Mouse (Mus musculus) cerebellum, adult 8-10 months (tissue): ENCODE data around the gene Lrrc4b.

ENCODE experiments used
- DNase-seq: peaks from one replicate; pipeline ENCODE4 v3.0.0; 2022

The Lrrc4b gene

DNA sequence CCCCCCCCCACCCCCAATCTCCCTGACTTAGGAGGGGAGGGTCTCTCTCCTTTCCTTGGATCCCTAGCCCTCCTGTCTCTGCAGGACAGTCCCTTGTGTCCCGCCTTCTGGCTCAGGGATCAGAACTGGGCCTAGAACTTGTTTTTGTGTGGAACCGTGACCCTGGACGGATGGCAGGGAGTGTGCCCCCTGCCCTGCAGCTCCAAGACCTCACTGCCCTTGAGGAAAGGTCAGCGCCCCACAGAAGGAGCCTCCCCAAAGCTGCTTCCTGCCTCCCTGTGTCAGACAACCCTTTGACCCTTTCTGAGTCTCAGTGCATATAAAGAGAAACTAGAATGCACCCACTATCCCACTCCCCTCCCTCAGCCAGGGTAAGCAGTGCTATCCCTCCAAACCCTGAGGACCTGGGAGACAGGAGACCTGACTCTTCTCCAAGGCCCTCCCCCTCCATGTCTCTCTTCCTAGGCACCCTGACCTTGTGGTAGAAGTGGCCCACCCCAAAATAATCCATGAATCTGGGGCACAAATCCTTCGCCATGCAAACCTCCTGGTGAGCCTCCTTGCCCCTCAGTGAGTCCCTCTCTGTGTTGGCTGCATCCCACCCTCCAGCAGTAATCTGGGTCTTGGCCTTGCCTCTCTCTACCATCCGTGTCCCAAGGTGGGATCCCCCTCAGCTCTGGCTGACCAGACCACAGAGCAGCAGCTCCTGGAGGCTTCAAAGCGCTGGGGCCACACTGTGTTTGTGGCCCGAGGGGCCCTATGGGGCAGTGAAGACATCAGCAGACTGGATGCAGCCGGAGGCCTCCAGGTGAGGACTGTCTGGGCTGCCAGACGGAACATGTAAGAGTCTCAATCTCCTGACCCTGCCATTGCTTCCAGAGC is 37.4 kb downstream of the Lrrc4b start:
- no peak for DNase-seq

DNA sequence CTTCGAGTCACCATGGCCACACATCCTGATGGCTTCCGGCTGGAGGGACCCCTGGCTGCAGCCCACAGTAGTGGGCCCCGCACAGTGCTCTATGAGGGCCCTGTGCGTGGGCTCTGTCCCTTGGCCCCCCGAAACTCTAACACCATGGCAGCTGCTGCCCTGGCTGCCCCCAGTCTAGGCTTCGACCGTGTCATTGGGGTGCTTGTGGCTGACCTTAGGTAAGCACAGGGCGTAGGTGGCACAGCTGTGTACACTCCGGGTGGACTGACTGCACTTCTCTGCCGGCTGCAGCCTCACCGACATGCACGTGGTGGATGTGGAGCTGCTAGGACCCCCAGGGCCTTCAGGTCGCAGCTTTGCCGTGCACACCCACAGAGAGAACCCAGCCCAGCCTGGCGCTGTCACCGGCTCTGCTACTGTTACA is 38.1 kb downstream of the Lrrc4b start:
- DNase-seq = no peak

DNA sequence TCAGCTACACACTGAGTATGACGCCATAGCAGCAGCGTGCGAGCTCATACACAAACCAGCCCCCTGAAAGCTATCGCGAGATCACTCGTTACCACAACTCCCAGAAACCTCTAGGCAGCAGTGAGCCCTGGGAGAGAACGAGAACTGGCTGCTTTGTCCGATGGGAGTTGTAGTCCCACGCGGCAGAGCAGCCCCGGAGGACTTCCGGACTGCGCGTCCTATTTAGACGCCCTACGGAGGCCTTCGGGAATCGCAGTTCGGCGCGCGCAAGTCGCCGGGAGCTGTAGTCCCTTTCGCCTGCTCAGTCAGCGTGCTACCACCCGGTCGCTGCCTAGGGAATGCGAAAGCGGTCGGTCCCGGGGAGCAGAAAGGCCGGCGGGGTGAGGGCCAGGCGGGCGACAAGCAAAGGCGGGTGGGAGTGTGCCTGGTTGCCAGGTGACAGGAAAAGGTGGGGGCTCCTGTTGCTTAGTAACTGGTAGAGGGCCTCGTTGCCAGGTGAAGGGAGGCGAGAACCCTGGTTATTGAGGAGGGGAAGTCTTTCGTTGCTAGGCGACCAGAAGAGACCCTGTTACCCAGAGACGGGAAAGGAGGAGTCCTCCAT is 39.1 kb downstream of the Lrrc4b start, which contains the start of gene Josd2:
TSS of gene Josd2 (plus strand) at position 170 of the 601 bp plus-strand sequence.
- peak; percentile 92 for DNase-seq

DNA sequence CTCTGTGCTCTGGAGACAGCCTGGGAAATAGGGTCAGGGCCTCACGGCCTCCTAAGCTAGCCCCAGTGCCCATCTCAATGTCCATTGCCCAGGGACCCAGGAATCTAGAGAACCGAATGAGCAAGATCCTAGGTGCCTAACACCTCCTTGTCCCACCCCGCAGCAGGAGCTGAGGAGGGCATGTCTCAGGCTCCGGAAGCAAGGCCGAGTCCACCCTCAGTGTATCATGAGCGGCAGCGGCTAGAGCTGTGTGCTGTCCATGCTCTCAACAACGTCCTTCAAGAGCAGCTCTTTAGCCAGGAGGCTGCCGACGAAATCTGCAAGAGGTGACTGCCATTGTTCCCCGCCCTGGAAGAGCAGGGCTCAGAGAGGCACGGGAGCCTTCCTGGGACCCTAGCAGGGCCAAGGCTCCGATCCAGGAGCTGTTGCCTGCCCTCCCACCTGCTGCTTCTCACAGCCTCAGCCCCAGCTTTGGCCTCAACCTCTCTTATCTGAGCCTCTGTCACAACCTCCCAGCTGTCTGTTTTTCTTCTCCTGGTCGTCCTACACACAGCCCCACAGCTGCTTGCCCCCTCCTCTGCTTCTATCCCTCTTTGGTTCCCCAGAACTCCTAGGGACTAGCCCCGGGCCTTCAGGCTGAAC is 39.9 kb downstream of the Lrrc4b start:
- no peak for DNase-seq

DNA sequence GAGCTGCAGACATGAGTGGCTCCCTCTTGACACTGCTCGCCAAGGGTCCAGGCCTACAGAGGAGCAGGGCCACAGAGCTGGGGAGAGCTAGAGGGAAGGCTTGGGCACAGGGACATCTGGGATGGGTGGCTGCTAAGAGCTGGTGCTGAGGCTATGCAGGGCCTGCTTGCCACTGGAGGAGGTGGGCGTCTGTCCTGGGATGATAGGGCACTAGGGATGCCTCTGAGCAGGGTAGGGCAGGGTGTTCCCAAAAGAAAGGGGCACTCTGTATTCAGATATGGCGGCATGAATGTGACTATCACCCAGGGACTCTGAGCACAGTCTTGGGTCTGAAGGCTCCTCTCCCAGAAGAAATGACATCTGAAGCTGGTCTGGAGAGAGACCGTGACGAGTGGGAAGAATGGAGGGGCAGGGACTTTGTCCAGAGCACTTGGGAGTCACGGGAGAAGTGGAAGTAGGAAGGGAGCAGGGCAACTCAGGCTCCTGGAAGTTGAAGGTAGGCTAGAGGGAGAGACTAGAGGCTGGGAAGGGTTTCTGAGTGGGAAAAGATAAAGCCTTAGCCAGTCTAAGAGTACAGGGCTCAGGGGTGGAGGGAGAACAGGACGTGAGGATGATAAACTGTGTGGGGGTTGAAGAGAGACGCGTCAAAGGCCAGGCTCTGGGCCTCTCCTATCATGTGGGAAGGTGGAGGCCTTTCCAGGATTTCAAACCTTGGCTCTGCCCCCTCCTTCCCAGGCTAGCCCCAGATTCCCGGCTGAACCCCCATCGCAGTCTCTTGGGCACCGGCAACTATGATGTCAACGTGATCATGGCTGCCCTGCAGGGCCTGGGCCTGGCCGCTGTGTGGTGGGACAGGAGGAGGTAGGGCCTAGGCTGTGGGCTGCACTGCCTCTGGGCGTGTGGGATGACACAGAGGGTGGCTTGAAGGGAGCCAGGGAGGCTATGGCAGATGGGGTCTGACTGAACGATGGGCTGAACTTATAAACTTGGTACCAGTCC is 41.2 kb downstream of the Lrrc4b start:
- DNase-seq = no peak

DNA sequence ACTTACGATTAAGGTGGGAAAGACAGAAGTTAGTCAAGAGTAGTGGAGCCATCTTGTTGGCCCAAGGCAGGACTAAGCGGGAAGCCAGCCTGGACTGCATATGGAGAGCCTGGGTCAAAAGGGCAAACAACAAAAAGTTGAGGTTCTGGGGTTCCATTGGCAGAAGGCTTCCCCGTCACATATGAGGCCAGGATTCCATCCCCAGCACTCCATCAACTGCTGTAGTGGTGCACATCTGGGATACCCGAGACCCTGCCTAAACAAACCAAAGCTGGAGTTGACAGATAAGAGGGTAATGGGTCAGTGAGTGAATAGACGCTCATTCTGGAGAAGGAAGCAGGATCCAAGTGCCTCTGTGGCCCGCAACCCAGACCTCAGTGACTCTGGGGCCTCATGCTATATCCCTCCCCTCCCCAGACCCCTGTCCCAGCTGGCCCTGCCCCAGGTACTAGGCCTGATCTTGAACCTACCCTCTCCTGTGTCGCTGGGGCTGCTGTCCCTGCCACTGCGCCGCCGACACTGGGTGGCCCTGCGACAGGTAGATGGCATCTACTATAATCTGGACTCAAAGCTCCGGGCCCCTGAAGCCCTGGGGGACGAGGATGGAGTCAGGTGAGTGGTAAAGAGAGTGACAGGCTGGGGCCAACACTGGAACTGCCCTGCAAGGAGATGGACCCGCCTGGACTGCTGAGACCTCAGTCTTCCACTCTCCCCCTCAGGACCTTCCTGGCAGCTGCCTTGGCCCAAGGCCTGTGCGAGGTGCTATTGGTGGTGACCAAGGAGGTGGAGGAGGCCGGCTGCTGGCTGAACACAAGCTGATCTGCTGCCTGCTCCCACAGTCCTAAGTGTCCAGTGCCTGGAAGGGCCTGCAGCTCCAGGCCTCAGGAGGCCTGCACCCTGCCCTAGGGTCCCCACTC is 42.1 kb downstream of the Lrrc4b start:
- DNase-seq = no peak

DNA sequence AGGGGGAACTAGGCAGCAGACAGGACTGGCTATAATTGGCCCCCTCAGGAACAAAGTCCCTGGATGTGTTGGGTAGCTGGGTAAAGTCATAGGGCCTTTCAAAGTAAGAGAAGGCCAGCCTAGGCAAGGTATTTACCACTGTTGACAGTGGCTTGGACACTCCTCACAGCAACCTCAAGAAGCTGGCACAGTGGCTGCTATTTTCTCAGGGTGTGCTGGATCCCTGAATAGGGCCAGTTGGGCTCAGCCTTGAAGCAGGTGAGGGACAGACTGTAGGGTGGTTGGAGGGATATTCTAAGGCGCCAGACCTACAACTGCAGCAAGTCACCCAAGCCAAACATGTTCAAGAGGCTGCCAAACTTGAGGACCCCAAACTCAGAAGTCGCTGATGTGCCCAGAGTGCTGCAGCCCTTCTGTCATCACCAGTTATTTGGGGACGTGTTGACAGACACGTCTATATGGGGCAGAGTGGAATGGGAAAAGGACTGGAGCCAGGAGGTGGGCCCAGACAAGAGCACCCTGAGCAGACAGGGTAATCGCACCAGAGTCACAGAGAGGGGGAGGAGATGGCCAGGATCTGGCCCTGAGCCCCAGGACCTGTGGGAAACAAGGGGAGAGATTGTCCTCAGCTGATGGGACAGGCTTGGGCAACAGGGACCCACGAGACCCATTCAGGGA is 43.2 kb downstream of the Lrrc4b start:
- no peak for DNase-seq

DNA sequence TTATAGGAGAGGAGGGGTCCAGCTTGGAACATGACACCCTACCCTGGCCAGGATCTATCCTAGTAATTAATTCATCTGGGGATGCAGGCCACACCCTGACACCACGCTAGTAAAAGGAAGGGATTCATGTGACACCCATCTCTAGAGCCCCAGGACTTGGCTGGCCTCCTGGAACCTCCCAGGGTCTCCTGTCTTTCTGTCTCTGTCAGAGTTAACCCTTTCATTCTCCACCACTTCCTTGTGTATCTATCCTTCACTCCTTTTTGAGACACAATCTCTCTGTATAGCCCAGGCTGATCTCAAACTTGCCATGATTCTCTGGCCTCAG is 43.7 kb downstream of the Lrrc4b start:
- no peak for DNase-seq

DNA sequence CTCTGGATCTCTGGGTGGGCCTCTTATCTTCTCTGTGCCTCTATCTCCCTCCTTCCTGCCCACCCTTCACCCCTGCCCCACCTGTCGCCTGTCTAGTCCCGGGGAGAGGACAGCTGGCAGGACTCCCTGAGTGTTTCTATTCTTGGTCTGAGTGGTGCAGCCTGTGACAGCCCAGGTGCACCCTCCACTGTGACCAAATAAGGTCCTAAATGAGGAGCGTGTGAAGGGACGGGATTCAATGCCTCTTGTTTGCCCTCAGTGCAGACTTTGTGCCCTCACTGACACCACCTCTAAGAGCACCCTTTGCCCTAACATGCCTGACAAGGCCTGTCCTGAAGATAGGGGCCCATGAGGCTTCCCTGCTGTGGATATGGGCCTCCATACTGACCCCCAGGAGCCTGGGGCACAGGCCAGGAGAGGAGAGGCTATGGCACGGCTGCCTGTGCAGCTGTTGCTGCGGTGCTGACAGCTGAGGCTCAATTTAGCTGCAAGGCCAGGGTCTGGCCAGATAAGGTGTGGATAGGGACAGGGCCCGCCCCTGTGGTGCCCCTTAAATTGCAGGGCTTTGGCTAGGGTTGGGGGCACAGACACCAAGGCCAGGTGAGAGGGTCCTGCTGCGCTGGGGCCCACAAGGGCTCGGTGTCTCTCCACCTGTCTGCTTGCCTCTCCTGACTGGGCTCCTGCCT is 44.3 kb downstream of the Lrrc4b start:
- no peak for DNase-seq

DNA sequence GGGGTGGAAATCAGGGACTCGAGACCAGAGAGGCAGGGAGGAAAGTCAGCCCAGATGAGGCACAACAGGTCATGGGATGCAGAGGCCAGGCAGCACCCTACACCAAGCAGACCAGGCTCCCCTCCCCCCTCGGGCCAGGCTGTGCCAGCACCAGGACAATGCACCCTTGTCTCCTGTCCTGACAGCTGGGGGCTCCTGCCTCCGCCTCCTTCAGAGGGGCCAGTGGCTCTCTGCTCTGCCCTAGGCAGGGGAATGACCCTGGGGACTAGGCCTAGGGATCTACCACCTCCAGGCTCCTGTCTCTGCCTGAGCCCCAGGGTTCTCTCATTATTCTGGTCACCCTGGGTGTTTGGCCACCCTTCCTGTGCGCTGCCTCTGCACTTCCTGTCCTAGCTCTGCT is 45.6 kb downstream of the Lrrc4b start:
- no peak for DNase-seq

DNA sequence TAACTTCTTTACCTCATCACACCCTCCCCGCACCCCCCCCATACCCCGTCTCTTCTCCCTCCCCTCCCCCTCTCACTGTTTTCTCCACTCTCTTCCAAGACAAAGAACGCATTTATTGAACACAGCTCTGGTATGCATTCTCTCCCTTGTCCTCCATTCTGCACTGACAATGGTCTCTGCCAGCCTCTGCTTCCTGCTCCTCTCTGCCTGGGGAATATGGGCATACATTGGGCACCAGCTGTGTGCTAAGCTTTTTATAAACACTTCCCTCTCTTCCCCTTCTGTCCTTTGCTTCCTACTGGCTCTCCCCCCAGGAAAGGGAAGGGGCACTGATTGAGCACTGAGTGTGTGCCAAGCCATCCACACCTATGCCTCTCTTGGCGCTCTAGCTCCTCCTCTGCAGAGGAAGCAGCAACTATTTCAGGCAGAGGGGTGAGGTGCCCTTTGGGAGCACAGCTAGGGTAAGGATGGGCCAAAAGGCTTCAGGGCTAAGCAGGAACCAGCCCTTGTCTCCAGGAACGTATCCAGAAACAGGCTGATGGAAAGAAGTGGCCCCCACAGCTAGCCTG is 46.3 kb downstream of the Lrrc4b start:
- DNase-seq = no peak

DNA sequence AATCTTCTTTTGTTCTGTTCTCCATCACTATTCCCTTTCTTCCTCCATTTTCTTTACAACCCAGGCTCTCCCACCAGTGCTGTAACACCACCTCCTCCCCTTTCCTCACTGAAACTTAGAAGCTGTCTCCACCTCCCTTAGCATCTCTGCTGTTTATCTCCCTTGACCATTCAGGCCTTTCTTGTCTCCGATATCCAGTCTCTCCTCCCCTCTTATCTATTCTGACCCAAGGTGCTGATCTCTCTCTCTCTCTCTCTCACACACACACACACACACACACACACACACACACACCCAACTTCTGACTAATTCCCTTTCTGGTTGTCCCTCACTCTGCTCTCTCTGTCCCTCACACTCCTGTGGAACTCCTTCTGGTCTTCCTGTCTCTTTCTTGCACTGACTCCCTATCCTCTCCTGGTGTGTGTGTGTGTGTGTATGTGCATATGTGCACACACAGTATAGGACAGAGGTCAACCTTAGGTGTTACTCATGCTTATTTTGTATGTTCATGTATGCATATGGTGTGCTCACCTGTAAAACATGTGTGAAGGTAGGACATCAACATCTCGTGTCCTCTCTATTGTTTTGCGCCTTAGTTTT is 54.1 kb downstream of the Lrrc4b start:
- no peak for DNase-seq

DNA sequence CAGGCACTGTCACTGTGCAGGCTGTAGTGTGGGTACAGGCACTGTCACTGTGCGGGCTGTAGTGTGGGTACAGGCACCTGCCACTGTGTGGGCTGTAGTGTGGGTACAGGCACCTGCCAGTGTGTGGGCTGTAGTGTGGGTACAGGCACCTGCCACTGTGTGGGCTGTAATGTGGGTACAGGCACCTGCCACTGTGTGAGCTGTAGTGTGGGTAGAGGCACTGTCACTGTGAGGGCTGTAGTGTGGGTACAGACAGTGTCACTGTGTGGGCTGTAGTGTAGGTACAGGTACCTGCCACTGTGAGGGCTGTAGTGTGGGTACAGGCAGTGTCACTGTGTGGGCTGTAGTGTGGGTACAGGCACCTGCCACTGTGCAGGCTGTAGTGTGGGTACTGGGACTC is 55.3 kb downstream of the Lrrc4b start:
- no peak for DNase-seq

DNA sequence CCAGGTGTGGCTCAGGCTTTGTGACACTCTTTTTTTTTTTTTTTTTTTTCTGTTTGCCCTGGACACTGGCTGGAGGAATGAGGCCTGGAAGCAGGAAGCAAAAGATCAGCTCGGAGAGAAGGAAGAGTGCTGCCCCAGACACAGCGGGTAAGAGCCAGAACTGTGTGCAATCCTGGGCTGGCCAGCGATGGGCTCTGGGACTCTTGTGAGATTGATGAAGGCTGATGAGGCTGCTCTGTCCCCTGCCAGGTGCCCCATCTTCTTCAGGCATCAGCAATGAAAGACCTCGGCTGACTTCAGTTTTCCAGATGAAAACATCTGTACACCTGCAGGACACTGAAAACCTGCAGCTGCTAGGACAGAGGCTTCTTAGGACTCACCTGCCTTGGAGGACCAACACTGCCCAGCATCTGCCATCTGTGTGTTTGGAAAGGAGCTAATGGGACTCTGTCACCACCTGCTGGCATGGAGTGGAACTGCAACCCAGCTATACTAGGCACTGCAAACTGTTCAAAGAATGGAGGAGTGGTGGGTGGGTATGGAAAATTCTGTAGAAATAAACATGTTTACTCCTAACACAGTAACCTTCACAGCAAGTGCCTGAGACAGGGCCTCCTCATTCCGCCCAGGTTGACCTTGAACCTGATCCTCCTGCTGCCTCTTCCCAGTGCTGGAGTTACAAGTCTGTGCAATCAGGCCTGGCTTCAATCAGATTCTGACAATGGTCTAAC is 56.2 kb downstream of the Lrrc4b start:
- DNase-seq = peak; percentile 84

DNA sequence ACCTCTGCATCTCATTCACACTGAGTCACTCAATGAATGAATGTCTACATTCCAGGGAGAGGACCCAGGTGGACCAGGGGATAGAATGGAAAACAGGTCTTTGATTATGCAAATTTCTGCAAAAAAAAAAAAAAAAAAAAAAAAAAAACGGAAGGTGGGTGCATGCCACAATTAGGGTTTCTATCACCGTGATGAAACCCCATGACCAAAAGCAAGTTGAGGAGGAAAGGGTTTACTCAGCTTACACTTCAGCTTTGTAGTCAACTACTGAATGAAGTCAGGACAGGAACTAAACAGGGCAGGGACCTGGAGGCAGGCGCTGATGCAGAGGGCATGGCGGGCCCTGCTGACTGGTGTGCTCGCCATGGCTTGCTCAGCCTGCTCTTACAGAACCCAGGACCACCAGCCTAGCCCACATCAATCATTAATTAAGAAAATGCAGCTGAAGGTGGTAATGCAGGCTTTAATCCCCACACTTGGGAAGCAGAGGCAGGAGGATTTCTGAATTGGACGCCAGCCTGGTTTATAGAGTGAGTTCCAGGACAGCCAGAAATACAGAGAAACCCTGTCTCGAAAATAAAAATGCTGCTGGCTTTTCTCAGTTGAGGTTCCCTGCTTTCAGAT is 56.9 kb downstream of the Lrrc4b start:
- DNase-seq = no peak

DNA sequence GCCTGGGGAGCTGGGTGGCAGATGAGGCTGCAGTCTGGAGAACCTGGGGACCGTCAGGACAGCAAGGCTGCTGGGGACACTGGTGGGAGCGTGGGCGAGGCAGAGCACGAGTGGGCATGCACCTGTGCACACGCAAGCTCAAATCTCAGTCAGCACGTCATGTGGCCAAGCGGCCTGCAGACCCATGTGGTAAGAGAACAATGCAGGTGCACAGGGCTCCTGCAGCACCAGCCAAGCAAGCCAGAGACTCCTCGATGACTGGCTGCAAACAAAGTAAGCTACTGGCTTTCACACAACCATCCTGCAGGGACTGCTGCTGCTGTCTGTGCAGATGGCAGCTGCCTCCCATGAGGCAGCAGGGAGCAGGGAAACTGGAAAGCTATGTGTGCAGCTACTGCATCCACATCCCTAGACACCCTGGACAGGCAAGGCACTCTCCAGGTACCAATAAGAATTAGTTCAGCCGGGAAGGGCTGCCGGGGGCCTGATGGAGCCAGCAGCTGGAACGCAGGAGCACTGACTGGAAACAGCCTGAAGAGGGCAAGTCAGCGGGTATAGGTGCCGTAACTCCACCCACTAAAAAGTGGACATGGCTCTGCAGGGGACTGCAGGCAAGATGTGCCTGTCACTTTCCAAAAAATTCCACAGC is 58.2 kb downstream of the Lrrc4b start:
- DNase-seq = no peak

DNA sequence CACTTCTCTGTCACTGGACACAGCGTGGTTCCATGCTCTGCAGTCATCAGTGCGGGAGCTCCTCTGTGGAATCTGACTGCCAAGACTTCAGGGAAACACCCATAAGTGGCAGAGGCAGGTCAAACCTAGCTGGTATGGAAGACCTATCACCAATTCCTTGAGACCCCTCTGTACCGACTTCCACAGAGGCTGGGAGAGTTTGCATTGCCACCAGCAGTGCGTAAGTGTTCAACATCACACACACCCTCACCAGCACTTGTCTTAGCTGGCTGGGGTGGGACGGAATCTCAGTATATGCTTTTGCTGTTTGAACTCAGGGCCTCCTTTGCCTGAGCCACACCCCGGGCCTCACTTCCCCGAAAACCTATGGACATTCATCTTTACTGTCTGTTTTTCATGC is 59.1 kb downstream of the Lrrc4b start:
- DNase-seq = no peak

DNA sequence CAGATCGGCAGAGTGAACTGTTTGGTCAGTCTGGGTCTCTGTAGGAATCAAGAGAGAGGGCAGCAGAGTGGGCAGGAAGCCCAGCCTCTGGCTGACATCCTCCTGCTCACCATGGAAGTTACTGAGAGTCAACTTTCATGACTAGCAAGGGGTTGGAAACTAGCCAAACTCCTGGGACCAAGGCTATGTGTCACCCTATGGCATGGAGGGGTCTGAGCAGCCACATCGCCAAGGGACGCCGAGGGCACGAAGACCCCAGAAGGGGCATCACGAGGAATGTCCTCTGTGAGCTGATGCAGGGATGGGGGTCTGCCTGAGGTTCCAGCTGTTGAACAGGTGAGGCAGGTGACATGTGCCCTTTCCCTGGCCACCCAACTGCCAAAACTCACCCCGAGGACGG is 59.7 kb downstream of the Lrrc4b start:
- DNase-seq = no peak
